Mouse (Mus musculus): ENCODE data around the gene Ctbp1. TPM values are rescaled to one million over a fixed set of nuclear protein-coding genes. Genes with fewer than 3 reads are reported as not detected.

Gene Ctbp1
- total and polyA plus RNA-seq, 3 experiments, result 178 to 227 (median 213) TPM

GRCm38 (mm10) chr5:33210515-33210914 is 64.3 kb downstream of the Ctbp1 start:
- intact Hi-C loops (cut with DNase I), result no loop called here
- H3K9ac ChIP-seq (ENCODE audit: low read depth, low read length), result no peak overlapping the region
- H3K79me2 ChIP-seq (replicated peaks; ENCODE audit: control insufficient read depth, insufficient read depth, low read length), result no peaks in the 10 kb centered on the region
- H3K27ac ChIP-seq, result no peak overlapping the region
- DNase-seq, result no peak
- peaks cover 2% of the 10 kb centered on the region for H3K4me1 ChIP-seq (ENCODE audit: control insufficient read depth, insufficient read depth, low read length)
- no peaks in the 10 kb centered on the region for H3K36me3 ChIP-seq (ENCODE audit: control insufficient read depth, insufficient read depth, low read length)
- no peak overlapping the region for H3K4me3 ChIP-seq
- no peak for TF ChIP-seq CTCF (IDR thresholded peaks at IDR 0.05)
- no peak for TF ChIP-seq EP300 (IDR thresholded peaks at IDR 0.05; ENCODE audit: insufficient read depth, low read depth, low read length)
- no peak for TF ChIP-seq POLR2A (IDR thresholded peaks at IDR 0.05; ENCODE audit: insufficient read depth, low read depth, low read length)
- 61% methylated on average over 3 of the region's 3 CpGs for WGBS
- no peaks in the 10 kb centered on the region for H3K27me3 ChIP-seq (ENCODE audit: control insufficient read depth, insufficient read depth, low read length)

DNA sequence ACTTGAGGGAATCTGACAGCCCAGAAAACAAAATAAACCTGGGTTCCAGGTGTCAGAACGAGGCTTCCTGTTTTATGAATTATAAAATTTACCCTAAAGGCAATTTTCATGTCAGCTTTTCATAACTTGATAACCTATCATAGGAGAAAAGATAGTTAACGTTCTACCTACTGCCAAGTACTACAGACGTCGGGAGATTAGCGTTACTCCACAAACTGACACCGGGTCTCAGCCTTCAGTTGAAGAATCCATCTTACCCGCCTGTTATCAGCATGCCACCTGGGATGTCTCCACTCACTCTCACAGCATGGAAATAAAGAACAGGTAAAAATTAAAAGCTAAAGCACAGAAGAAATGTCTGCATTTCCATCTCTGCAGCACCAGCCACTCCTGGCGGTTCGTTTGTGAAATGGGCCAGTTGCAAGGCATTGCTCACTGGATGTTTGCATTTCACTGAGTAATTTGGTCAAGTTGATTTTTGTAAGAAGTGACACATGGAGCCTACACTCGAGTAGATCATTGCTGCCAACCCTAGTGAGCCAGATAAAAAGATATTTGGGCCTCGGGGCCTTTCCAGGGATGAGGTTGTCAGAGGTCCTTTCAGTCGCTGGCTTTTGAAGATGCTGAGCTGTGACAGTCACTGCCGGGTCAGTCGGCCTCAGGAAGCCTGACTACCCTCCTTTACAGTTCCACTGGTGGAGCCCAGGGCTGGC is 66.1 kb downstream of the Ctbp1 start:
- intact Hi-C loops (cut with DNase I), result loop anchor here (10.0 kb wide), 1 partner anchor 376 kb away; no protein-coding TSS in a partner anchor
- H3K27ac ChIP-seq, result no peak overlapping the region

GRCm38 (mm10) chr5:33207136-33207535 is 67.7 kb downstream of the Ctbp1 start:
- Histone ChIP-seq H3K27ac (no peak overlapping the region), H3K4me1 (ENCODE audit: control insufficient read depth, insufficient read depth, low read length) (peaks cover 2% of the 10 kb centered on the region), H3K4me3 (no peak overlapping the region), H3K79me2 (replicated peaks; ENCODE audit: control insufficient read depth, insufficient read depth, low read length) (no peaks in the 10 kb centered on the region), H3K36me3 (ENCODE audit: control insufficient read depth, insufficient read depth, low read length) (no peaks in the 10 kb centered on the region), H3K9ac (ENCODE audit: low read depth, low read length) (no peak overlapping the region), H3K27me3 (ENCODE audit: control insufficient read depth, insufficient read depth, low read length) (no peaks in the 10 kb centered on the region)
- TF ChIP-seq CTCF (IDR thresholded peaks at IDR 0.05), result no peak
- no peak for TF ChIP-seq EP300 (IDR thresholded peaks at IDR 0.05; ENCODE audit: insufficient read depth, low read depth, low read length)
- TF ChIP-seq POLR2A (IDR thresholded peaks at IDR 0.05; ENCODE audit: insufficient read depth, low read depth, low read length), result no peak
- intact Hi-C loops (cut with DNase I), result loop anchor here (10.0 kb wide), 1 partner anchor 378 kb away; no protein-coding TSS in a partner anchor
- 48% methylated on average over 9 of the region's 9 CpGs for WGBS
- DNase-seq, result no peak

More for the DNA sequence above, 66.1 kb downstream of the Ctbp1 start:
- no peak for TF ChIP-seq EP300 (IDR thresholded peaks at IDR 0.05; ENCODE audit: insufficient read depth, low read depth, low read length)
- no peak for TF ChIP-seq CTCF (IDR thresholded peaks at IDR 0.05)
- TF ChIP-seq POLR2A (IDR thresholded peaks at IDR 0.05; ENCODE audit: insufficient read depth, low read depth, low read length), result no peak
- no peaks in the 10 kb centered on the region for H3K27me3 ChIP-seq (ENCODE audit: control insufficient read depth, insufficient read depth, low read length)
- H3K79me2 ChIP-seq (replicated peaks; ENCODE audit: control insufficient read depth, insufficient read depth, low read length), result no peaks in the 10 kb centered on the region
- WGBS, result 61% methylated on average over 14 of the region's 14 CpGs
- H3K4me1 ChIP-seq (ENCODE audit: control insufficient read depth, insufficient read depth, low read length), result peaks cover 2% of the 10 kb centered on the region
- H3K9ac ChIP-seq (ENCODE audit: low read depth, low read length), result no peak overlapping the region
- no peaks in the 10 kb centered on the region for H3K36me3 ChIP-seq (ENCODE audit: control insufficient read depth, insufficient read depth, low read length)
- no peak for DNase-seq
- H3K4me3 ChIP-seq, result no peak overlapping the region

GRCm38 (mm10) chr5:33206328-33206727 is 68.5 kb downstream of the Ctbp1 start:
- intact Hi-C loops (cut with DNase I), result loop anchor here (10.0 kb wide), 1 partner anchor 378 kb away; no protein-coding TSS in a partner anchor
- no peak for DNase-seq
- no peaks in the 10 kb centered on the region for H3K36me3 ChIP-seq (ENCODE audit: control insufficient read depth, insufficient read depth, low read length)
- no peak overlapping the region for H3K4me3 ChIP-seq
- WGBS, result 77% methylated on average over 7 of the region's 7 CpGs
- H3K79me2 ChIP-seq (replicated peaks; ENCODE audit: control insufficient read depth, insufficient read depth, low read length), result no peaks in the 10 kb centered on the region
- H3K4me1 ChIP-seq (ENCODE audit: control insufficient read depth, insufficient read depth, low read length), result peaks cover 2% of the 10 kb centered on the region
- TF ChIP-seq CTCF (IDR thresholded peaks at IDR 0.05) (no peak), POLR2A (IDR thresholded peaks at IDR 0.05; ENCODE audit: insufficient read depth, low read depth, low read length) (no peak), EP300 (IDR thresholded peaks at IDR 0.05; ENCODE audit: insufficient read depth, low read depth, low read length) (no peak)
- H3K9ac ChIP-seq (ENCODE audit: low read depth, low read length), result no peak overlapping the region
- H3K27ac ChIP-seq, result no peak overlapping the region
- H3K27me3 ChIP-seq (ENCODE audit: control insufficient read depth, insufficient read depth, low read length), result no peaks in the 10 kb centered on the region; the same call in 1 of the 2 replicates

DNA sequence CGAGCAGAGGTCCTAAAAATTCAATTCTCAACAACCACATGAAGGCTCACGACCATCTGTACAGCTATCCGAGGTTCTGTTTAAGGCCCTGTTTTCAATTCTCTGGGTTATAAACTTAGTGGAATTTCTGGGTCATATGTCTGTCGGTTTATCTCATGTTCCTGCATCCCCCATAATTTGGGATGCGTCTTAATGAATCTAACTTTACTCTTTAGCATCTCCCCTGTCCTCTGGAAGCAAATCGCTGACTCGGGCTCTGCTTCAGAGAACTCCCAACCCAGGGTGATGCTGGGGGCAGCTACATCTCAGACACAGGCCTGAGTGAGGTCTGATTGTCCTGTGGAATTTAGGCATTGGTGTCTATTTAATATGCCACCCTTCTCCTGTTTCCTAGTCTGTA is 70.5 kb downstream of the Ctbp1 start:
- H3K36me3 ChIP-seq (ENCODE audit: control insufficient read depth, insufficient read depth, low read length), result no peaks in the 10 kb centered on the region
- TF ChIP-seq POLR2A (IDR thresholded peaks at IDR 0.05; ENCODE audit: insufficient read depth, low read depth, low read length) (no peak), CTCF (IDR thresholded peaks at IDR 0.05) (no peak), EP300 (IDR thresholded peaks at IDR 0.05; ENCODE audit: insufficient read depth, low read depth, low read length) (no peak)
- intact Hi-C loops (cut with DNase I), result loop anchor here (5.0 to 10.0 kb wide), 2 partner anchors 238 to 381 kb away; no protein-coding TSS in a partner anchor
- H3K9ac ChIP-seq (ENCODE audit: low read depth, low read length), result no peak overlapping the region
- H3K27me3 ChIP-seq (ENCODE audit: control insufficient read depth, insufficient read depth, low read length), result no peaks in the 10 kb centered on the region; the same call in 1 of the 2 replicates
- no peak for DNase-seq
- H3K4me3 ChIP-seq, result no peak overlapping the region
- H3K4me1 ChIP-seq (ENCODE audit: control insufficient read depth, insufficient read depth, low read length), result no peaks in the 10 kb centered on the region
- no peak overlapping the region for H3K27ac ChIP-seq
- no peaks in the 10 kb centered on the region for H3K79me2 ChIP-seq (replicated peaks; ENCODE audit: control insufficient read depth, insufficient read depth, low read length)
- WGBS, result 75% methylated on average over 7 of the region's 7 CpGs

GRCm38 (mm10) chr5:33203691-33204242 is 71.0 kb downstream of the Ctbp1 start:
- no peak overlapping the region; the same call in 1 of the 2 replicates for H3K9ac ChIP-seq (ENCODE audit: low read depth, low read length)
- H3K4me3 ChIP-seq, result no peak overlapping the region
- no peaks in the 10 kb centered on the region; the same call in 1 of the 2 replicates for H3K27me3 ChIP-seq (ENCODE audit: control insufficient read depth, insufficient read depth, low read length)
- H3K27ac ChIP-seq, result no peak overlapping the region
- no peak for TF ChIP-seq POLR2A (IDR thresholded peaks at IDR 0.05; ENCODE audit: insufficient read depth, low read depth, low read length)
- peak; percentile 96 for TF ChIP-seq EP300 (IDR thresholded peaks at IDR 0.05; ENCODE audit: insufficient read depth, low read depth, low read length)
- peak; percentile 97 for TF ChIP-seq CTCF (IDR thresholded peaks at IDR 0.05)
- intact Hi-C loops (cut with DNase I), result loop anchor here (1.0 to 10.0 kb wide), 6 partner anchors 44 to 381 kb away; partner anchors contain the start of gene Uvssa
- WGBS, result 11% methylated on average over 9 of the region's 9 CpGs
- no peaks in the 10 kb centered on the region for H3K4me1 ChIP-seq (ENCODE audit: control insufficient read depth, insufficient read depth, low read length)
- no peaks in the 10 kb centered on the region for H3K36me3 ChIP-seq (ENCODE audit: control insufficient read depth, insufficient read depth, low read length)
- no peaks in the 10 kb centered on the region for H3K79me2 ChIP-seq (replicated peaks; ENCODE audit: control insufficient read depth, insufficient read depth, low read length)
- DNase-seq, result peak; percentile 76 to 85

Data from heart, adult 2 months (tissue).